Mouse (Mus musculus): ENCODE measurements around the gene Foxo3. TPM values are rescaled to one million over a fixed set of nuclear protein-coding genes. Genes with fewer than 3 reads are reported as not detected.
A peak's percentile ranks its signal among the peaks of the same experiment; 100 is the strongest.

The Foxo3 gene
- polyA plus RNA-seq, 1 experiment from 2014 or later: 3.8 TPM

- H3K27ac ChIP-seq: no peak overlapping the region
- peak overlapping the region; percentile 88 for H3K4me3 ChIP-seq
- DNase-seq (ENCODE audit: low spot score): no peak
- WGBS: 62% methylated on average over 6 of the region's 6 CpGs
- peaks cover 55% of the 10 kb centered on the region for H3K4me1 ChIP-seq
- peaks cover 8% of the 10 kb centered on the region for H3K36me3 ChIP-seq
- no peaks in the 10 kb centered on the region for H3K9me3 ChIP-seq (replicated peaks)
- peaks cover 18% of the 10 kb centered on the region for H3K27me3 ChIP-seq (ENCODE audit: low read depth, poor library complexity, severe bottlenecking)
Observed at GRCm38 (mm10) chr10:42273403-42273759, 3.2 kb downstream of the Foxo3 start.

GRCm38 (mm10) chr10:42271454-42272230 is 4.9 kb downstream of the Foxo3 start:
- Histone ChIP-seq H3K4me1 (peaks cover 53% of the 10 kb centered on the region), H3K27ac (no peak overlapping the region), H3K4me3 (no peak overlapping the region), H3K36me3 (peaks cover 20% of the 10 kb centered on the region), H3K27me3 (ENCODE audit: low read depth, poor library complexity, severe bottlenecking) (peaks cover 18% of the 10 kb centered on the region), H3K9me3 (replicated peaks) (no peaks in the 10 kb centered on the region)
- DNase-seq (ENCODE audit: low spot score): no peak
- WGBS: 40% methylated on average over 11 of the region's 11 CpGs

GRCm38 (mm10) chr10:42270277-42271083 is 6.1 kb downstream of the Foxo3 start:
- H3K4me3 ChIP-seq: no peak overlapping the region
- peaks cover 52% of the 10 kb centered on the region for H3K4me1 ChIP-seq
- no peak for DNase-seq (ENCODE audit: low spot score)
- H3K9me3 ChIP-seq (replicated peaks): no peaks in the 10 kb centered on the region
- WGBS: 60% methylated on average over 10 of the region's 10 CpGs
- H3K36me3 ChIP-seq: peaks cover 32% of the 10 kb centered on the region
- no peak overlapping the region for H3K27ac ChIP-seq
- H3K27me3 ChIP-seq (ENCODE audit: low read depth, poor library complexity, severe bottlenecking): peaks cover 18% of the 10 kb centered on the region

- Histone ChIP-seq H3K4me1 (peaks cover 42% of the 10 kb centered on the region), H3K27me3 (ENCODE audit: low read depth, poor library complexity, severe bottlenecking) (peaks cover 13% of the 10 kb centered on the region), H3K36me3 (peaks cover 40% of the 10 kb centered on the region), H3K9me3 (replicated peaks) (no peaks in the 10 kb centered on the region), H3K4me3 (no peak overlapping the region), H3K27ac (no peak overlapping the region)
- DNase-seq (ENCODE audit: low spot score): no peak
- 71% methylated on average over 15 of the region's 15 CpGs for WGBS
Observed at GRCm38 (mm10) chr10:42269281-42270025, 7.1 kb downstream of the Foxo3 start.

- H3K27me3 ChIP-seq (ENCODE audit: low read depth, poor library complexity, severe bottlenecking): no peaks in the 10 kb centered on the region
- 87% methylated on average over 5 of the region's 5 CpGs for WGBS
- peaks cover 34% of the 10 kb centered on the region for H3K4me1 ChIP-seq
- H3K9me3 ChIP-seq (replicated peaks): no peaks in the 10 kb centered on the region
- no peak for DNase-seq (ENCODE audit: low spot score)
- no peak overlapping the region; the same call in 1 of the 2 replicates for H3K27ac ChIP-seq
- no peak overlapping the region for H3K4me3 ChIP-seq
- peaks cover 40% of the 10 kb centered on the region for H3K36me3 ChIP-seq
Observed at GRCm38 (mm10) chr10:42267811-42268545, 8.6 kb downstream of the Foxo3 start.

- Histone ChIP-seq H3K27ac (no peak overlapping the region), H3K27me3 (ENCODE audit: low read depth, poor library complexity, severe bottlenecking) (no peaks in the 10 kb centered on the region), H3K9me3 (replicated peaks) (no peaks in the 10 kb centered on the region), H3K4me1 (peaks cover 14% of the 10 kb centered on the region), H3K4me3 (no peak overlapping the region), H3K36me3 (peaks cover 37% of the 10 kb centered on the region)
- DNase-seq (ENCODE audit: low spot score): no peak
- 90% methylated on average over 11 of the region's 11 CpGs for WGBS
Observed at GRCm38 (mm10) chr10:42265021-42265689, 11.4 kb downstream of the Foxo3 start.

- no peak overlapping the region for H3K27ac ChIP-seq
- 80% methylated on average over 5 of the region's 5 CpGs for WGBS
- peaks cover 36% of the 10 kb centered on the region for H3K36me3 ChIP-seq
Observed at GRCm38 (mm10) chr10:42264195-42264594, 12.4 kb downstream of the Foxo3 start.

GRCm38 (mm10) chr10:42263701-42264100 is 12.9 kb downstream of the Foxo3 start:
- DNase-seq (ENCODE audit: low spot score): no peak
- Histone ChIP-seq H3K27ac (no peak overlapping the region), H3K9me3 (replicated peaks) (no peaks in the 10 kb centered on the region), H3K27me3 (ENCODE audit: low read depth, poor library complexity, severe bottlenecking) (no peaks in the 10 kb centered on the region), H3K4me3 (no peak overlapping the region), H3K36me3 (peaks cover 34% of the 10 kb centered on the region), H3K4me1 (peaks cover 4% of the 10 kb centered on the region; the same call in 1 of the 2 replicates)
- WGBS: 66% methylated on average over 8 of the region's 8 CpGs

More at GRCm38 (mm10) chr10:42264195-42264594, 12.4 kb downstream of the Foxo3 start:
- Histone ChIP-seq H3K4me3 (no peak overlapping the region), H3K27me3 (ENCODE audit: low read depth, poor library complexity, severe bottlenecking) (no peaks in the 10 kb centered on the region), H3K4me1 (peaks cover 6% of the 10 kb centered on the region), H3K9me3 (replicated peaks) (no peaks in the 10 kb centered on the region)
- DNase-seq (ENCODE audit: low spot score): no peak

- Histone ChIP-seq H3K27ac (no peak overlapping the region), H3K4me3 (no peak overlapping the region), H3K36me3 (peaks cover 26% of the 10 kb centered on the region), H3K9me3 (replicated peaks) (no peaks in the 10 kb centered on the region), H3K27me3 (ENCODE audit: low read depth, poor library complexity, severe bottlenecking) (no peaks in the 10 kb centered on the region), H3K4me1 (peaks cover 4% of the 10 kb centered on the region; the same call in 1 of the 2 replicates)
- WGBS: 96% methylated on average over 3 of the region's 3 CpGs
- DNase-seq (ENCODE audit: low spot score): no peak
Observed at GRCm38 (mm10) chr10:42262061-42262460, 14.5 kb downstream of the Foxo3 start.

GRCm38 (mm10) chr10:42261103-42261502 is 15.5 kb downstream of the Foxo3 start:
- 93% methylated on average over 8 of the region's 8 CpGs for WGBS
- Histone ChIP-seq H3K36me3 (peaks cover 17% of the 10 kb centered on the region), H3K4me3 (no peak overlapping the region), H3K4me1 (peaks cover 4% of the 10 kb centered on the region; the same call in 1 of the 2 replicates), H3K27me3 (ENCODE audit: low read depth, poor library complexity, severe bottlenecking) (no peaks in the 10 kb centered on the region), H3K27ac (no peak overlapping the region), H3K9me3 (replicated peaks) (no peaks in the 10 kb centered on the region)
- DNase-seq (ENCODE audit: low spot score): no peak

GRCm38 (mm10) chr10:42260523-42260922 is 16.0 kb downstream of the Foxo3 start:
- peaks cover 11% of the 10 kb centered on the region for H3K36me3 ChIP-seq
- no peaks in the 10 kb centered on the region for H3K27me3 ChIP-seq (ENCODE audit: low read depth, poor library complexity, severe bottlenecking)
- no peak overlapping the region for H3K4me3 ChIP-seq
- peaks cover 4% of the 10 kb centered on the region; the same call in 1 of the 2 replicates for H3K4me1 ChIP-seq
- DNase-seq (ENCODE audit: low spot score): no peak
- no peak overlapping the region for H3K27ac ChIP-seq
- H3K9me3 ChIP-seq (replicated peaks): no peaks in the 10 kb centered on the region
- WGBS: 79% methylated on average over 8 of the region's 8 CpGs

GRCm38 (mm10) chr10:42259602-42260001 is 17.0 kb downstream of the Foxo3 start:
- H3K27me3 ChIP-seq (ENCODE audit: low read depth, poor library complexity, severe bottlenecking): no peaks in the 10 kb centered on the region

More at GRCm38 (mm10) chr10:42259602-42260001, 17.0 kb downstream of the Foxo3 start:
- no peak for DNase-seq (ENCODE audit: low spot score)
- WGBS: 79% methylated on average over 4 of the region's 4 CpGs
- H3K4me3 ChIP-seq: no peak overlapping the region
- H3K27ac ChIP-seq: no peak overlapping the region
- peaks cover 2% of the 10 kb centered on the region; the same call in 1 of the 2 replicates for H3K36me3 ChIP-seq
- peaks cover 8% of the 10 kb centered on the region for H3K4me1 ChIP-seq
- H3K9me3 ChIP-seq (replicated peaks): no peaks in the 10 kb centered on the region
